Mouse (Mus musculus) heart, adult 2 months (tissue): ENCODE data around the gene Ccrl2. TPM values are rescaled to one million over a fixed set of nuclear protein-coding genes. Genes with fewer than 3 reads are reported as not detected.

Experiments
- DNase-seq, 2 experiments: peaks; one replicate each; pipeline ENCODE4 v3.0.0; 2021
- H3K27ac ChIP-seq: fragments of 200-600 bp; 2 replicates; pipeline ENCODE4 v1.8.1; 2022
- H3K27me3 ChIP-seq: fragments of 200-500 bp; 2 replicates; pipeline ENCODE4 v1.6.1; 2012; ENCODE audit warnings: mild to moderate bottlenecking, low read length, inconsistent platforms, mixed read lengths; ENCODE audit not compliant: control insufficient read depth, insufficient read depth
- H3K36me3 ChIP-seq: fragments of 200-500 bp; 2 replicates; pipeline ENCODE4 v1.6.1; 2012; ENCODE audit warnings: low read length, inconsistent platforms; ENCODE audit not compliant: control insufficient read depth, insufficient read depth
- H3K4me1 ChIP-seq: fragments of 200-500 bp; 2 replicates; pipeline ENCODE4 v1.6.1; 2011; ENCODE audit warnings: low read length; ENCODE audit not compliant: control insufficient read depth, insufficient read depth
- H3K4me3 ChIP-seq: fragments of 200-600 bp; 2 replicates; pipeline ENCODE4 v1.8.1; 2022
- H3K79me2 ChIP-seq: fragments of 200-500 bp; replicated peaks from 2 replicates; pipeline ENCODE4 v1.6.1; 2012; ENCODE audit warnings: mild to moderate bottlenecking, inconsistent platforms, low read length, moderate library complexity, mixed read lengths; ENCODE audit not compliant: control insufficient read depth, insufficient read depth
- H3K9ac ChIP-seq: fragments of 200-500 bp; 2 replicates; pipeline ENCODE4 v1.6.1; 2012; ENCODE audit warnings: low read depth, mild to moderate bottlenecking, control low read depth, inconsistent platforms, low read length, mixed read lengths
- CTCF ChIP-seq: fragments of 200-600 bp; IDR thresholded peaks from 2 replicates; pipeline ENCODE4 v1.8.1; 2022; ENCODE audit warnings: antibody characterized with exemption, mild to moderate bottlenecking, moderate library complexity
- EP300 ChIP-seq: fragments of 200-500 bp; IDR thresholded peaks from 2 replicates; pipeline ENCODE4 v1.6.1; 2011; ENCODE audit warnings: low read depth, low read length, control low read depth; ENCODE audit not compliant: insufficient read depth
- POLR2A ChIP-seq: fragments of 200-500 bp; IDR thresholded peaks from 2 replicates; pipeline ENCODE4 v1.6.1; 2011; ENCODE audit warnings: mild to moderate bottlenecking, low read depth, low read length, control low read depth; ENCODE audit not compliant: insufficient read depth
- WGBS: fragments of 180-500 bp; shearing (Covaris S2); methylation state at CpG from one replicate; pipeline ENCODE4 v1.1.7; 2018; 5-methylcytosine and 5-hydroxymethylcytosine counted together
- intact Hi-C: fragments of 180-260 bp; cut with DNase I; formaldehyde crosslinking; loops from one replicate; pipeline ENCODE4 v1.15.1; 2025
- polyA plus RNA-seq: library from polyadenylated mRNA; depleted of rRNA; stranded (reverse); fragments of >200 nt; gene quantifications from 2 replicates; pipeline ENCODE4 v1.2.3, GENCODE M21; 2012
- total RNA-seq, 2 experiments: library from RNA; stranded (reverse); gene quantifications; 2 replicates each; pipeline ENCODE4 v1.2.3; 2021

The Ccrl2 gene
- total and polyA plus RNA-seq, 3 experiments, result 7.5 to 16.3 (median 16.0) TPM

- WGBS, result 69% methylated on average over 10 of the region's 10 CpGs
Observed at GRCm38 (mm10) chr9:111058943-111059556, 1.7 kb upstream of the Ccrl2 start.

GRCm38 (mm10) chr9:111057544-111058370 lies 438 bp upstream of the Ccrl2 start:
- TF ChIP-seq POLR2A, result no peak
- TF ChIP-seq CTCF, result 0 out of 2 replicates have a peak, but pooled peaks have one; percentile 20
- Histone ChIP-seq H3K9ac (peak overlapping the region; percentile 59), H3K27me3 (no peaks in the 10 kb centered on the region), H3K79me2 (no peaks in the 10 kb centered on the region), H3K36me3 (no peaks in the 10 kb centered on the region; the same call in none of the 2 replicates), H3K4me3 (peak overlapping the region; percentile 64), H3K4me1 (peaks cover 8% of the 10 kb centered on the region), H3K27ac (peak overlapping the region; percentile 91)
- 40% methylated on average over 14 of the region's 14 CpGs for WGBS
- intact Hi-C loops, result no loop called here
- peak in 1 of 2 experiments; percentile 60 for DNase-seq

More at GRCm38 (mm10) chr9:111058943-111059556, 1.7 kb upstream of the Ccrl2 start:
- H3K36me3 ChIP-seq, result no peaks in the 10 kb centered on the region; the same call in none of the 2 replicates
- no peak overlapping the region for H3K9ac ChIP-seq
- DNase-seq, result no peak
- intact Hi-C loops, result no loop called here
- no peak overlapping the region for H3K4me3 ChIP-seq
- H3K79me2 ChIP-seq, result no peaks in the 10 kb centered on the region
- H3K27ac ChIP-seq, result no peak overlapping the region
- H3K27me3 ChIP-seq, result no peaks in the 10 kb centered on the region
- H3K4me1 ChIP-seq, result peaks cover 8% of the 10 kb centered on the region
- TF ChIP-seq POLR2A (no peak), EP300 (no peak), CTCF (no peak)

DNA sequence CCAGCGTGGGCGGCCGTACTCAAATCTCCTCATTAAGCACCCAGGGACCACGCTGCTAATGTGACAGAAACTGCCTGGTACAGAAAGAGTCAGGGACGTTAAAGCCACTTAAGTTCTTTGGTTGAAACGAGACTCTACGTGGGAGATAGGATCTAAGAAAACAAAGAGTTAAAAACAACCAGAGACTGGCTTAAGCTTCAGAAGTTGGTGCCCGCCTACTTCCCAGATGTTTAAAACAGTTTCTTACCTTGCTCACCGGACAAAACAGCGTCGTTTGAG lies 861 bp downstream of the Ccrl2 start:
- intact Hi-C loops, result no loop called here
- H3K4me1 ChIP-seq, result peaks cover 9% of the 10 kb centered on the region
- 0% methylated on average over 11 of the region's 11 CpGs for WGBS
- H3K27ac ChIP-seq, result peak overlapping the region; percentile 91
- no peaks in the 10 kb centered on the region for H3K27me3 ChIP-seq
- H3K36me3 ChIP-seq, result no peaks in the 10 kb centered on the region; the same call in none of the 2 replicates
- DNase-seq, result no peak
- H3K4me3 ChIP-seq, result peak overlapping the region; percentile 64
- no peak for TF ChIP-seq CTCF
- no peak for TF ChIP-seq EP300
- TF ChIP-seq POLR2A, result no peak
- peak overlapping the region; percentile 59 for H3K9ac ChIP-seq
- no peaks in the 10 kb centered on the region for H3K79me2 ChIP-seq

- H3K36me3 ChIP-seq, result peaks cover 2% of the 10 kb centered on the region
- 29% methylated on average over 29 of the region's 29 CpGs for WGBS
- peak overlapping the region; percentile 91 for H3K27ac ChIP-seq
- no peaks in the 10 kb centered on the region for H3K79me2 ChIP-seq
- peaks cover 10% of the 10 kb centered on the region for H3K4me1 ChIP-seq
- peak overlapping the region; percentile 59 for H3K9ac ChIP-seq
- no peaks in the 10 kb centered on the region for H3K27me3 ChIP-seq
- DNase-seq, result peak in 1 of 2 experiments; percentile 52
- TF ChIP-seq CTCF, result peak; percentile 32; the same call in 1 of the 2 replicates
- TF ChIP-seq POLR2A, result no peak
- no peak for TF ChIP-seq EP300
- intact Hi-C loops, result no loop called here
- H3K4me3 ChIP-seq, result peak overlapping the region; percentile 64
Observed at GRCm38 (mm10) chr9:111055800-111056518, 1.4 kb downstream of the Ccrl2 start.

DNA sequence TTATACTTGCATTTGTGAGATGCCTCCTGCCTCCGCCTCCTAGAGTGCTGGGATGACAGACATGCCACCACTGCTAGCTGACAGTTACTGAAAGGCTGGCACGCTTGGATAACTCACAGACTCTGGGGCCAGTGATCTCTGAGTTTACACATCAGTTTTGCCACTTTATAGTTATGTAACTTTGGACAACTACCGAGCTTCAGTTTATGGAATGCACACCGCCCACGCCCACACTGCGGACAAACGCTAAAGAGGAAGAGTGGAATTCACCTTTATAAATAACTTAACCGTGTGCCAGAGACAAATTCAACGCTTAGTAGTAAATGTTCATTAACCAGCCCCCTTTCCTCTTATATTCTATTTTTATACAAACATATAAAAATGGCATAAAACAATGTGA lies 2.4 kb downstream of the Ccrl2 start:
- Histone ChIP-seq H3K27ac (no peak overlapping the region), H3K9ac (peak overlapping the region; percentile 6; the same call in 1 of the 2 replicates), H3K27me3 (no peaks in the 10 kb centered on the region), H3K4me1 (peaks cover 10% of the 10 kb centered on the region), H3K36me3 (peaks cover 2% of the 10 kb centered on the region), H3K79me2 (no peaks in the 10 kb centered on the region), H3K4me3 (no peak overlapping the region; the same call in 1 of the 2 replicates)
- DNase-seq, result no peak
- 47% methylated on average over 9 of the region's 9 CpGs for WGBS
- TF ChIP-seq POLR2A, result 0 out of 2 replicates have a peak, but pooled peaks have one; percentile 17
- TF ChIP-seq CTCF, result no peak
- intact Hi-C loops, result no loop called here
